Mouse (Mus musculus) neural tube, embryonic 12.5 days (tissue): ENCODE results near the gene 2810004N23Rik. TPM values are rescaled to one million over a fixed set of nuclear protein-coding genes. Genes with fewer than 3 reads are reported as not detected.

Source experiments
- ATAC-seq: fragments of 200-750 bp; cut with Nextera tagmentation; 2 replicates; pipeline ENCODE4 v1.8.0; 2017; ENCODE audit warnings: low read depth, mild to moderate bottlenecking, moderate TSS enrichment, moderate library complexity; ENCODE audit not compliant: low FRiP score
- H3K27ac ChIP-seq: fragments of 300-500 bp; sonication (generic); 2 replicates; pipeline ENCODE4 v1.5.1; 2016
- H3K27me3 ChIP-seq: fragments of 300-500 bp; sonication (generic); replicated peaks from 2 replicates; pipeline ENCODE4 v1.6.1; 2016; ENCODE audit warnings: mild to moderate bottlenecking
- H3K36me3 ChIP-seq: fragments of 300-500 bp; sonication (generic); 2 replicates; pipeline ENCODE4 v1.6.1; 2016; ENCODE audit warnings: mild to moderate bottlenecking
- H3K4me1 ChIP-seq: fragments of 300-500 bp; sonication (generic); 2 replicates; pipeline ENCODE4 v1.6.1; 2016
- H3K4me2 ChIP-seq: fragments of 300-500 bp; sonication (generic); replicated peaks from 2 replicates; pipeline ENCODE4 v1.6.1; 2016; ENCODE audit warnings: mild to moderate bottlenecking
- H3K4me3 ChIP-seq: fragments of 300-500 bp; sonication (generic); 2 replicates; pipeline ENCODE4 v1.5.1; 2016
- H3K9ac ChIP-seq: fragments of 300-500 bp; sonication (generic); 2 replicates; pipeline ENCODE4 v1.6.1; 2016; ENCODE audit warnings: mild to moderate bottlenecking
- H3K9me3 ChIP-seq: fragments of 300-500 bp; sonication (generic); 2 replicates; pipeline ENCODE4 v1.6.1; 2016; ENCODE audit warnings: mild to moderate bottlenecking
- WGBS: fragments of 180-500 bp; shearing (Covaris S2); methylation state at CpG from one replicate; pipeline ENCODE4 v1.1.7; 2016; 5-methylcytosine and 5-hydroxymethylcytosine counted together
- polyA plus RNA-seq: library from polyadenylated mRNA; unstranded; fragments of >200 nt; fragmentation: Nextera tagmentation; extraction: Ambion mirVana; gene quantifications from 2 replicates; pipeline ENCODE4 v1.2.1, GENCODE M21; 2016

Gene 2810004N23Rik
- polyA plus RNA-seq, 1 experiment from 2014 or later: 40.2 TPM

DNA sequence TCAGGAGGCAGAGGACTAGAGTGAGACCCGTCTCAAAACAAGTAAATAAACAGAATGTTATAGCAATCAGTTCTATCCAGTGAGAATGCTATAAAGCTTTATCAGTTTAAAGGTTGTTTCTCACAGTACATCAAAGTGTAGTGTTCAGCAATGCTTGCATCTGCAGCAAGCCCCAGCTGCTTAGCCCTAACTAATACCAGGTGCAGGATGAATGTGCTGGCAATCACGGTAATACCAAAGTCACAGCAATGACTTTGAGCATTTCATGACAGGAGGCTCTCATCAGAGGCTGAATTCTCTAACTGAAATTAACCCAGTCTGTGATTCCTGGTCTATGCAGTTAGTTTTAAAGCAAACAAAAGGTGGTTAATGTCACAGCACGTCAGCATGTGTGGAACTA is 29.7 kb upstream of the 2810004N23Rik start:
- ATAC-seq: no peak
- WGBS: 77% methylated on average over 3 of the region's 3 CpGs
- no peaks in the 10 kb centered on the region for H3K27me3 ChIP-seq
- H3K4me1 ChIP-seq: peaks cover 21% of the 10 kb centered on the region
- peaks cover 6% of the 10 kb centered on the region; the same call in 1 of the 2 replicates for H3K9me3 ChIP-seq
- H3K27ac ChIP-seq: no peak overlapping the region
- no peak overlapping the region for H3K4me3 ChIP-seq
- no peak overlapping the region; the same call in 1 of the 2 replicates for H3K9ac ChIP-seq
- peaks cover 58% of the 10 kb centered on the region for H3K36me3 ChIP-seq
- H3K4me2 ChIP-seq: no peak overlapping the region

- Histone ChIP-seq H3K9ac (no peak overlapping the region), H3K27ac (no peak overlapping the region), H3K4me3 (no peak overlapping the region), H3K9me3 (peaks cover 8% of the 10 kb centered on the region; the same call in 1 of the 2 replicates), H3K4me1 (no peaks in the 10 kb centered on the region), H3K4me2 (no peak overlapping the region), H3K27me3 (no peaks in the 10 kb centered on the region), H3K36me3 (peaks cover 79% of the 10 kb centered on the region)
- 94% methylated on average over 5 of the region's 5 CpGs for WGBS
- ATAC-seq: no peak
Observed at GRCm38 (mm10) chr8:124888385-124888784, 25.5 kb upstream of the 2810004N23Rik start.

GRCm38 (mm10) chr8:124878946-124879526 is 16.1 kb upstream of the 2810004N23Rik start:
- 90% methylated on average over 10 of the region's 10 CpGs for WGBS
- peaks cover 94% of the 10 kb centered on the region for H3K36me3 ChIP-seq

GRCm38 (mm10) chr8:124878141-124878540 is 15.2 kb upstream of the 2810004N23Rik start:
- Histone ChIP-seq H3K4me2 (no peak overlapping the region), H3K4me3 (no peak overlapping the region), H3K4me1 (no peaks in the 10 kb centered on the region), H3K36me3 (peaks cover 94% of the 10 kb centered on the region), H3K9me3 (no peaks in the 10 kb centered on the region), H3K9ac (no peak overlapping the region), H3K27me3 (no peaks in the 10 kb centered on the region), H3K27ac (no peak overlapping the region)
- 88% methylated on average over 5 of the region's 5 CpGs for WGBS
- no peak for ATAC-seq

More at GRCm38 (mm10) chr8:124878946-124879526, 16.1 kb upstream of the 2810004N23Rik start:
- Histone ChIP-seq H3K9ac (no peak overlapping the region), H3K4me2 (no peak overlapping the region), H3K9me3 (no peaks in the 10 kb centered on the region), H3K4me3 (no peak overlapping the region), H3K27ac (no peak overlapping the region), H3K27me3 (no peaks in the 10 kb centered on the region), H3K4me1 (no peaks in the 10 kb centered on the region)
- no peak for ATAC-seq

- no peak overlapping the region for H3K4me3 ChIP-seq
- no peak for ATAC-seq
- H3K36me3 ChIP-seq: peaks cover 65% of the 10 kb centered on the region
- H3K4me2 ChIP-seq: no peak overlapping the region
- H3K9me3 ChIP-seq: no peaks in the 10 kb centered on the region
- H3K27me3 ChIP-seq: no peaks in the 10 kb centered on the region
- no peak overlapping the region for H3K27ac ChIP-seq
- H3K9ac ChIP-seq: no peak overlapping the region
- no peaks in the 10 kb centered on the region for H3K4me1 ChIP-seq
- WGBS: 91% methylated on average over 5 of the region's 5 CpGs
Observed at GRCm38 (mm10) chr8:124872690-124873089, 9.8 kb upstream of the 2810004N23Rik start.

DNA sequence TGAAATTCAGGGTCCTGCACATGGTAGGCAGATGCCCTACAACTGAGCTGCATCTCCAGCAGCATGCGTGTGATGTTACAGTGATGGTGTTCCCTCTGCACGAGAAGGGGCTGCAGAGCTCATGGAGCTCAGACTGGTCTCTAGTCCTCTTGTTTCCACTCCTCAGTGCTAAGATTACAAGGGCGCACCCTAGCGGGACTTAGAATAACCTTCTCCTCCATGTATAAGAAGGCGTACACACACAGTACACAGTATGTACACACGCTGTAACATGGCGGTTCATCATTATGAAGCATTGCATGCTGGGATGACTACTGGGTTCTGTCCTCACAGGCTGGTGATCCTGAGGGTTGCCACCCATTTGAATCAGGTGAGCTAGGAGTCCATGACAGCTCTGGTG is 9.2 kb upstream of the 2810004N23Rik start:
- Histone ChIP-seq H3K36me3 (peaks cover 60% of the 10 kb centered on the region), H3K4me3 (no peak overlapping the region), H3K27ac (no peak overlapping the region), H3K4me1 (no peaks in the 10 kb centered on the region), H3K4me2 (no peak overlapping the region), H3K9me3 (no peaks in the 10 kb centered on the region), H3K27me3 (no peaks in the 10 kb centered on the region), H3K9ac (no peak overlapping the region)
- ATAC-seq: no peak
- WGBS: 97% methylated on average over 7 of the region's 7 CpGs

GRCm38 (mm10) chr8:124871474-124871873 is 8.6 kb upstream of the 2810004N23Rik start:
- WGBS: 93% methylated on average over 7 of the region's 7 CpGs
- H3K27ac ChIP-seq: no peak overlapping the region
- H3K4me2 ChIP-seq: no peak overlapping the region
- H3K9me3 ChIP-seq: no peaks in the 10 kb centered on the region
- peaks cover 54% of the 10 kb centered on the region for H3K36me3 ChIP-seq
- H3K4me1 ChIP-seq: no peaks in the 10 kb centered on the region
- no peaks in the 10 kb centered on the region for H3K27me3 ChIP-seq
- H3K4me3 ChIP-seq: no peak overlapping the region
- H3K9ac ChIP-seq: no peak overlapping the region
- ATAC-seq: no peak

GRCm38 (mm10) chr8:124869708-124870107 is 6.8 kb upstream of the 2810004N23Rik start:
- WGBS: 79% methylated on average over 6 of the region's 6 CpGs
- Histone ChIP-seq H3K27me3 (no peaks in the 10 kb centered on the region), H3K4me1 (no peaks in the 10 kb centered on the region), H3K9ac (no peak overlapping the region), H3K4me3 (no peak overlapping the region), H3K4me2 (no peak overlapping the region), H3K27ac (no peak overlapping the region), H3K36me3 (peaks cover 38% of the 10 kb centered on the region), H3K9me3 (no peaks in the 10 kb centered on the region)
- ATAC-seq: no peak

GRCm38 (mm10) chr8:124867126-124867525 is 4.2 kb upstream of the 2810004N23Rik start:
- no peak overlapping the region for H3K4me3 ChIP-seq
- H3K36me3 ChIP-seq: peaks cover 12% of the 10 kb centered on the region
- H3K4me1 ChIP-seq: peaks cover 8% of the 10 kb centered on the region
- H3K4me2 ChIP-seq: no peak overlapping the region
- no peak overlapping the region for H3K9ac ChIP-seq
- H3K27ac ChIP-seq: no peak overlapping the region
- no peaks in the 10 kb centered on the region for H3K9me3 ChIP-seq
- H3K27me3 ChIP-seq: no peaks in the 10 kb centered on the region
- 80% methylated on average over 2 of the region's 2 CpGs for WGBS
- ATAC-seq: no peak

GRCm38 (mm10) chr8:124866669-124867068 is 3.7 kb upstream of the 2810004N23Rik start:
- no peaks in the 10 kb centered on the region for H3K27me3 ChIP-seq
- no peak overlapping the region for H3K4me2 ChIP-seq
- H3K9ac ChIP-seq: no peak overlapping the region
- H3K9me3 ChIP-seq: no peaks in the 10 kb centered on the region
- H3K27ac ChIP-seq: no peak overlapping the region
- ATAC-seq: no peak
- peaks cover 7% of the 10 kb centered on the region for H3K36me3 ChIP-seq
- 87% methylated on average over 3 of the region's 3 CpGs for WGBS
- peaks cover 9% of the 10 kb centered on the region for H3K4me1 ChIP-seq
- H3K4me3 ChIP-seq: no peak overlapping the region

DNA sequence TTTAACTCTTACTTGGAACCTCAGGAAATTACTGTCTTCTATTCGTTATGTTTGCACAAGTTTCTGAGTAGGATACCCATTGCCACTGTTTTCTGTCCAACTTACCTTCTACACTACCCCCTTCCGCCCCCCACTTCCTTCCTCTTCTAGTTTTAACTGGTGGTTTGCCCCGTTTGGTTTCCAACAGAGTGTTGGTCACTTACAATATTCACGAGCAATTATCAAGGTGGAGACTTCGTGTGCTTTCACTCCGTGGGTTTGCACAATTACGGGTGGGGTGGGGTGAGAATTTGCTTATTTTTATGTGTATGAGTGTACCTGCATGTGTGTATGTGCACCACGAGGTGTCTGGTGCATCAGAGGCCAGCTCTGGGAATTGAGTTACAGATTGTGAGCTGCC is 809 bp upstream of the 2810004N23Rik start:
- Histone ChIP-seq H3K9ac (peak overlapping the region; percentile 96), H3K27me3 (no peaks in the 10 kb centered on the region), H3K4me3 (peak overlapping the region; percentile 95), H3K4me1 (peaks cover 9% of the 10 kb centered on the region), H3K36me3 (peaks cover 21% of the 10 kb centered on the region), H3K9me3 (no peaks in the 10 kb centered on the region), H3K27ac (no peak overlapping the region), H3K4me2 (peak overlapping the region; percentile 79)
- no peak for ATAC-seq
- WGBS: 26% methylated on average over 8 of the region's 8 CpGs

- H3K9me3 ChIP-seq: no peaks in the 10 kb centered on the region
- peak overlapping the region; percentile 95 for H3K4me3 ChIP-seq
- peak overlapping the region; percentile 96 for H3K9ac ChIP-seq
- WGBS: under 1% methylated on average over 33 of the region's 33 CpGs
- H3K27ac ChIP-seq: peak overlapping the region; percentile 70
- peak; percentile 90 for ATAC-seq
- peaks cover 26% of the 10 kb centered on the region for H3K36me3 ChIP-seq
- H3K4me1 ChIP-seq: peaks cover 9% of the 10 kb centered on the region
- H3K4me2 ChIP-seq: peak overlapping the region; percentile 79
- H3K27me3 ChIP-seq: no peaks in the 10 kb centered on the region
Observed at GRCm38 (mm10) chr8:124863163-124863677, 300 bp upstream of the 2810004N23Rik start.

DNA sequence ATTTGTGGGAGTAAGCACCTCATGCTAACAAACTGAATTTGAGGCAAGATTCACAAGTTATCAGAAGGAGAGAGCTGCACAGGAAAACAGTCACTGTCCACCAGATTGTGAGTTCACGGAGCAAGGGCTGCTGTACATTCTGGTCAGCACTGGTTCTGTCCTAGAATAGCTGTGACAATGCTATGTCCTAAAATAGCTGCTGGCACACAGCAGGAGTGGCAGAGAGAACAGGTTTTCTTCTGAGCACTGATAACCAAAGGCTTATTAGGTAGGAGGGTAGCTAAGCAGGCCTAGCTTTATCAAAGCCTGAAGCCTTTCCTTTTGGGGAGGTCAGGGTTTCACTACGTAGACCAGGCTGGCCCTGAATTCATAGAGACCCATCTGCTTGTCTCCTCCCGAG is 2.7 kb downstream of the 2810004N23Rik start:
- Histone ChIP-seq H3K27ac (no peak overlapping the region), H3K27me3 (no peaks in the 10 kb centered on the region), H3K4me1 (peaks cover 9% of the 10 kb centered on the region), H3K9me3 (peaks cover 4% of the 10 kb centered on the region; the same call in 1 of the 2 replicates), H3K4me2 (no peak overlapping the region), H3K36me3 (peaks cover 55% of the 10 kb centered on the region), H3K9ac (no peak overlapping the region), H3K4me3 (no peak overlapping the region)
- WGBS: 97% methylated on average over 3 of the region's 3 CpGs
- no peak for ATAC-seq
